Mouse (Mus musculus) thymus, adult 2 months (tissue): ENCODE data around the gene Ch25h. TPM values are rescaled to one million over a fixed set of nuclear protein-coding genes. Genes with fewer than 3 reads are reported as not detected.

Experiments used
- DNase-seq: peaks from one replicate; pipeline ENCODE4 v3.0.0; 2021
- H3K27ac ChIP-seq: fragments of 200-500 bp; 2 replicates; pipeline ENCODE4 v1.5.1; 2012; ENCODE audit warnings: low read length, control low read depth; ENCODE audit not compliant: control insufficient read depth, insufficient read depth
- H3K27me3 ChIP-seq: fragments of 200-500 bp; 2 replicates; pipeline ENCODE4 v1.6.1; 2012; ENCODE audit warnings: mild to moderate bottlenecking, low read length, moderate library complexity, mixed read lengths; ENCODE audit not compliant: control insufficient read depth, insufficient read depth
- H3K36me3 ChIP-seq: fragments of 200-500 bp; 2 replicates; pipeline ENCODE4 v1.6.1; 2012; ENCODE audit warnings: mild to moderate bottlenecking, low read length, moderate library complexity; ENCODE audit not compliant: control insufficient read depth, insufficient read depth
- H3K4me1 ChIP-seq: fragments of 200-500 bp; replicated peaks from 2 replicates; pipeline ENCODE4 v1.6.1; 2012; ENCODE audit warnings: low read length; ENCODE audit not compliant: control insufficient read depth, insufficient read depth
- H3K4me3 ChIP-seq: fragments of 200-500 bp; 2 replicates; pipeline ENCODE4 v1.5.1; 2012; ENCODE audit warnings: mild to moderate bottlenecking, low read length, control low read depth, moderate library complexity; ENCODE audit not compliant: control insufficient read depth, insufficient read depth
- CTCF ChIP-seq: fragments of 200-500 bp; IDR thresholded peaks from 2 replicates; pipeline ENCODE4 v1.5.1; 2012; ENCODE audit warnings: mild to moderate bottlenecking, control low read depth, low read length, moderate library complexity, borderline replicate concordance; ENCODE audit not compliant: control insufficient read depth, poor library complexity, insufficient read depth; ENCODE audit errors: extremely low read depth
- POLR2A ChIP-seq: fragments of 200-500 bp; IDR thresholded peaks from 2 replicates; pipeline ENCODE4 v1.6.1; 2012; ENCODE audit warnings: mild to moderate bottlenecking, low read length, control low read depth, moderate library complexity; ENCODE audit not compliant: control insufficient read depth, poor library complexity, insufficient read depth; ENCODE audit errors: extremely low read depth
- WGBS: fragments of 180-500 bp; shearing (Covaris S2); methylation state at CpG from one replicate; pipeline ENCODE4 v1.1.7; 2018; 5-methylcytosine and 5-hydroxymethylcytosine counted together
- polyA plus RNA-seq: library from polyadenylated mRNA; depleted of rRNA; stranded (reverse); fragments of >200 nt; gene quantifications from 2 replicates; pipeline ENCODE4 v1.2.3, GENCODE M21; 2012

The Ch25h gene
- polyA plus RNA-seq, 1 experiment: 13.6 TPM

GRCm38 (mm10) chr19:34510717-34511116 is 35.8 kb upstream of the Ch25h start:
- H3K36me3 ChIP-seq: peaks cover 39% of the 10 kb centered on the region
- no peaks in the 10 kb centered on the region for H3K27me3 ChIP-seq
- H3K4me3 ChIP-seq: no peak overlapping the region
- peak overlapping the region; percentile 99; the same call in 1 of the 2 replicates for H3K27ac ChIP-seq
- peak; percentile 82 for DNase-seq
- TF ChIP-seq POLR2A (no peak), CTCF (no peak)
- peaks cover 30% of the 10 kb centered on the region for H3K4me1 ChIP-seq
- WGBS: 5% methylated on average over 5 of the region's 5 CpGs

GRCm38 (mm10) chr19:34505161-34505721 is 30.3 kb upstream of the Ch25h start:
- no peak for TF ChIP-seq CTCF
- TF ChIP-seq POLR2A: no peak
- 42% methylated on average over 12 of the region's 12 CpGs for WGBS
- DNase-seq: peak; percentile 42
- Histone ChIP-seq H3K27ac (no peak overlapping the region; the same call in 1 of the 2 replicates), H3K27me3 (no peaks in the 10 kb centered on the region), H3K36me3 (peaks cover 51% of the 10 kb centered on the region), H3K4me3 (no peak overlapping the region), H3K4me1 (peaks cover 19% of the 10 kb centered on the region)

- DNase-seq: peak; percentile 87
- TF ChIP-seq CTCF: no peak
- no peak for TF ChIP-seq POLR2A
- Histone ChIP-seq H3K27ac (no peak overlapping the region), H3K4me1 (peaks cover 11% of the 10 kb centered on the region), H3K4me3 (no peak overlapping the region), H3K27me3 (no peaks in the 10 kb centered on the region), H3K36me3 (peaks cover 43% of the 10 kb centered on the region)
- WGBS: 44% methylated on average over 4 of the region's 4 CpGs
Observed at GRCm38 (mm10) chr19:34500763-34501162, 25.8 kb upstream of the Ch25h start.

- peaks cover 64% of the 10 kb centered on the region for H3K36me3 ChIP-seq
- H3K4me1 ChIP-seq: no peaks in the 10 kb centered on the region
- no peak overlapping the region for H3K27ac ChIP-seq
- TF ChIP-seq CTCF: no peak
- no peak for TF ChIP-seq POLR2A
- H3K27me3 ChIP-seq: no peaks in the 10 kb centered on the region
- H3K4me3 ChIP-seq: no peak overlapping the region
- 100% methylated on average over 1 of the region's 1 CpGs for WGBS
- DNase-seq: no peak
Observed at GRCm38 (mm10) chr19:34496353-34496752, 21.4 kb upstream of the Ch25h start.

DNA sequence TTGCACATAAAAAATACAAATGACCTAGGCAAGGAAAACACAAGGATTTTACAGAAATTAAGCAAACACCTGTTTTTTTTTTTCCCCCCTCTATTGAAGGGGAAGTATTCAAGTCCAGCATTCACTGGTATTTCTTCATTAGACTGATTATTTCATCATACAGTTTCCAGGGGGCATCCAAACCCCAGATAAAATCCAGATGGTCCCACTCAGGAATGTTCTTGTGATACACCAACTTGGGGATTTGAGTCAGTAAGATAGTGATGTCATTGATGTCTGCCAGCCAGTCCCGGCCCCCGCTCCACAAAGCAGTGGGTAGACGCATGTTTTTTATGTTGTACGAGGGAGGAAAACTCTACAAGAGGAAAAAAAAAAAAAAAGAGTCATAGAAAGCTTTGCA is 18.9 kb upstream of the Ch25h start:
- TF ChIP-seq CTCF (no peak), POLR2A (no peak)
- Histone ChIP-seq H3K27me3 (no peaks in the 10 kb centered on the region), H3K4me3 (no peak overlapping the region), H3K27ac (no peak overlapping the region), H3K4me1 (no peaks in the 10 kb centered on the region), H3K36me3 (peaks cover 54% of the 10 kb centered on the region)
- WGBS: 95% methylated on average over 4 of the region's 4 CpGs
- DNase-seq: no peak

- WGBS: 15% methylated on average over 4 of the region's 4 CpGs
Observed at GRCm38 (mm10) chr19:34483547-34483946, 8.6 kb upstream of the Ch25h start.

DNA sequence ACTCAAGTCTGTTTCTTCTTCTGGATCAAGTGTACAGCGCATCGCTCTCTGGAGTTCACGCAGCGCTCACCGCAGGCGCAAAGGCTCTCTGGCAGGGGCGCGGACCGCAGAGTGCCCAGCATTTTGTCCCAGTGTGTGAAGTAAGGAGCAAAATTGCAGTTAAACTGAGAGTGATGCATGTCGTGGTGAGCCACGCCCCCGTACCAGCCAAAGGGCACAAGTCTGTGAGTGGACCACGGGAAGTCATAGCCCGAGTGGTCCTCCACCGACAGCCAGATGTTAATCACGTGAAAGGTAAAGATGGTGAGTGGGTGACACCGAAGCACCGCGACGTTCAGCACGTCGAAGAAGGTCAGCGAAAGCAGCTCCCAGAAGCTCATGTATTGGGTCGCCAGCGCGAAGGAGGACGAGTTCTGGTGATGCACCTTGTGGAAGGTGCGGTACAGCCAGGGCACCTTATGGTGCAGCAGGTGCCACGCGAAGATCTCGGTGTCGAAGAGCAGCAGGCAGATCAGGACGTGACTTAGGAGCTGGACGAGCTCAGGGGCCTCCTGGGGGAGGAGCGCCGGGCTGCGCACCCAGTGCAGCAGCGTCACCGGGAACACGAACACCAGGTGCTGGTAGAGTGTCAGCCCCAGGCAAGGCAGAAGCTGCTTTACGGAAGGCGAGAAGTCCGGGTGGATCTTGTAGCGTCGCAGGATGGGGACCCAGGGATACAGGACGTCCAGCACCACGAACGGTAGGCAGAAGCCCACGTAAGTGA is 555 bp downstream of the Ch25h start:
- TF ChIP-seq POLR2A (no peak), CTCF (no peak)
- Histone ChIP-seq H3K27me3 (peaks cover 9% of the 10 kb centered on the region; the same call in 1 of the 2 replicates), H3K27ac (no peak overlapping the region), H3K36me3 (no peaks in the 10 kb centered on the region), H3K4me3 (peak overlapping the region; percentile 52), H3K4me1 (peaks cover 16% of the 10 kb centered on the region)
- peak; percentile 28 for DNase-seq
- 13% methylated on average over 49 of the region's 49 CpGs for WGBS

More at GRCm38 (mm10) chr19:34483547-34483946, 8.6 kb upstream of the Ch25h start:
- Histone ChIP-seq H3K27ac (no peak overlapping the region), H3K36me3 (no peaks in the 10 kb centered on the region), H3K27me3 (no peaks in the 10 kb centered on the region), H3K4me3 (no peak overlapping the region), H3K4me1 (no peaks in the 10 kb centered on the region)
- TF ChIP-seq CTCF (no peak), POLR2A (no peak)
- DNase-seq: peak; percentile 48
